Mouse (Mus musculus) olfactory bulb, adult 2 months (tissue): Measurements from ENCODE around the gene Pcdh19. TPM values are rescaled to one million over a fixed set of nuclear protein-coding genes. Genes with fewer than 3 reads are reported as not detected.

Experiments used
- H3K27ac ChIP-seq: fragments of 200-500 bp; 2 replicates; pipeline ENCODE4 v1.5.1; 2012; ENCODE audit warnings: low read depth, low read length; ENCODE audit not compliant: insufficient read depth
- H3K4me1 ChIP-seq: fragments of 200-500 bp; 2 replicates; pipeline ENCODE4 v1.6.1; 2012; ENCODE audit warnings: low read length; ENCODE audit not compliant: control insufficient read depth, insufficient read depth
- H3K4me3 ChIP-seq: fragments of 200-500 bp; 2 replicates; pipeline ENCODE4 v1.5.1; 2012; ENCODE audit warnings: mild to moderate bottlenecking, low read depth, low read length, moderate library complexity; ENCODE audit not compliant: insufficient read depth
- CTCF ChIP-seq: fragments of 200-500 bp; IDR thresholded peaks from 2 replicates; pipeline ENCODE4 v1.5.1; 2012; ENCODE audit warnings: low read depth, mild to moderate bottlenecking, low read length, moderate library complexity; ENCODE audit not compliant: insufficient read depth
- POLR2A ChIP-seq: fragments of 200-500 bp; IDR thresholded peaks from 2 replicates; pipeline ENCODE4 v1.6.1; 2012; ENCODE audit warnings: mild to moderate bottlenecking, low read depth, low read length, moderate library complexity; ENCODE audit not compliant: insufficient read depth
- WGBS: fragments of 180-500 bp; shearing (Covaris S2); methylation state at CpG from one replicate; pipeline ENCODE4 v1.1.7; 2018; 5-methylcytosine and 5-hydroxymethylcytosine counted together
- polyA plus RNA-seq: library from polyadenylated mRNA; stranded (reverse); fragments of >200 nt; gene quantifications from 2 replicates; pipeline ENCODE4 v1.2.4, GENCODE M21; 2012; ENCODE audit warnings: low replicate concordance; ENCODE audit not compliant: missing spikeins, insufficient read depth, insufficient read length

Pcdh19 gene
- polyA plus RNA-seq, 1 experiment, result not detected

GRCm38 (mm10) chrX:133675121-133675520, 13.7 kb downstream of the Pcdh19 start:
- no peak overlapping the region for H3K4me3 ChIP-seq
- TF ChIP-seq POLR2A, result no peak
- TF ChIP-seq CTCF, result no peak
- no peaks in the 10 kb centered on the region for H3K4me1 ChIP-seq
- 36% methylated on average over 2 of the region's 2 CpGs for whole genome bisulfite sequencing
- H3K27ac ChIP-seq, result no peak overlapping the region

DNA sequence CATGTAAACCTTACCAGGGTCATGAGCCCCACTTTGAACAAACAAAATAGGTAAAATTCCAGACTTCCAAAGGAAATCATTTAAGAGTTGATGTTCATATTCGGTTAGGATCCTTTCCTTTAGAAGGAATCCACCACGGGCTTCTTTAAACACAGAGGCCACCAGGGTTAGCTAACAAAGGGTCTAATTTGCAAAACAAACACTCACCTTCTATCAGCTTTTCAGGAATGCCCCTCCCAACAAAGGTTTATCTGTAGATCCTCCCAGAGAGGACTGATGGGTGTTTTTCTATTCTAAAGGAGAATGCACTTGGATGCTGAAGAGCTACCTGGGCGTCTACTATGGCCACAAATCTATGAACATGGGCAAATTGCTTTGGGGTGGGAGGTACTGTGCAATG, 15.0 kb downstream of the Pcdh19 start:
- no peaks in the 10 kb centered on the region for H3K4me1 ChIP-seq
- 63% methylated on average over 3 of the region's 3 CpGs for WGBS
- TF ChIP-seq CTCF (no peak), POLR2A (no peak)
- no peak overlapping the region for H3K4me3 ChIP-seq
- no peak overlapping the region for H3K27ac ChIP-seq

DNA sequence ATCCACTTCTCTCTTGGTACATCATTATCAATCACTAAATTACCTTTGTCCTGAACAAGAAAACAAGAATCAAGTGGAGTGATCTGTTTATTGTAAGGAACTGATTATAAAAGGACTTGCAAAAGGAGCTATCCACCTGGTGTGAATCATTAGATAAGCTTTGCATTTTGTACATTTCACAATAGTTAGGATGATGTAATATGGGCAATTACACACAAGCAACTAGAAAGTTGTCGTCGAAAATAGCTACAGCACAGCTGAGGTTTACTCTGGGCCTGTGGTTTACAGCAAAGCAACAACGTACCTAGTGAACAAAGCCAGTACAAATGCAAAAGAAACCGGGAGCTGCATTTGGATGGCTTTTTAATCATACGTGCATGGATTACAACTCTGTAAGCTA, 28.7 kb downstream of the Pcdh19 start:
- no peak overlapping the region for H3K27ac ChIP-seq
- no peak overlapping the region for H3K4me3 ChIP-seq
- 53% methylated on average over 5 of the region's 5 CpGs for WGBS
- no peak for TF ChIP-seq POLR2A
- no peak for TF ChIP-seq CTCF
- no peaks in the 10 kb centered on the region for H3K4me1 ChIP-seq

GRCm38 (mm10) chrX:133657308-133658302, 31.2 kb downstream of the Pcdh19 start:
- no peak for TF ChIP-seq CTCF
- TF ChIP-seq POLR2A, result no peak
- H3K27ac ChIP-seq, result no peak overlapping the region
- 18% methylated on average over 9 of the region's 9 CpGs for WGBS
- no peaks in the 10 kb centered on the region for H3K4me1 ChIP-seq
- no peak overlapping the region for H3K4me3 ChIP-seq

- TF ChIP-seq CTCF (no peak), POLR2A (no peak)
- Histone ChIP-seq H3K4me3 (no peak overlapping the region), H3K4me1 (no peaks in the 10 kb centered on the region), H3K27ac (no peak overlapping the region)
- WGBS, result 37% methylated on average over 11 of the region's 11 CpGs
Measured at GRCm38 (mm10) chrX:133655876-133656538, 32.8 kb downstream of the Pcdh19 start.

GRCm38 (mm10) chrX:133655196-133655595, 33.6 kb downstream of the Pcdh19 start:
- Histone ChIP-seq H3K27ac (no peak overlapping the region), H3K4me3 (no peak overlapping the region), H3K4me1 (no peaks in the 10 kb centered on the region)
- no peak for TF ChIP-seq CTCF
- no peak for TF ChIP-seq POLR2A
- 55% methylated on average over 4 of the region's 4 CpGs for WGBS

- Histone ChIP-seq H3K4me3 (no peak overlapping the region), H3K27ac (no peak overlapping the region), H3K4me1 (no peaks in the 10 kb centered on the region)
- TF ChIP-seq CTCF, result no peak
- TF ChIP-seq POLR2A, result no peak
- 41% methylated on average over 3 of the region's 3 CpGs for WGBS
Measured at GRCm38 (mm10) chrX:133653071-133653470, 35.7 kb downstream of the Pcdh19 start.

- TF ChIP-seq CTCF (no peak), POLR2A (no peak)
- Histone ChIP-seq H3K27ac (no peak overlapping the region), H3K4me3 (no peak overlapping the region), H3K4me1 (no peaks in the 10 kb centered on the region)
- 93% methylated on average over 3 of the region's 3 CpGs for WGBS
Measured at GRCm38 (mm10) chrX:133650379-133650778, 38.4 kb downstream of the Pcdh19 start.

GRCm38 (mm10) chrX:133647809-133648208, 41.0 kb downstream of the Pcdh19 start:
- Histone ChIP-seq H3K27ac (no peak overlapping the region), H3K4me3 (no peak overlapping the region), H3K4me1 (no peaks in the 10 kb centered on the region)
- TF ChIP-seq POLR2A (no peak), CTCF (no peak)
- WGBS, result 57% methylated on average over 2 of the region's 2 CpGs
